Mouse (Mus musculus) G1E-ER4 (cell line): Measurements from ENCODE around the gene Ccn2. TPM values are rescaled to one million over a fixed set of nuclear protein-coding genes. Genes with fewer than 3 reads are reported as not detected.

ENCODE experiments used
- GATA1 ChIP-seq: IDR thresholded peaks from one replicate; pipeline ENCODE4 v1.8.0; 2012; ENCODE audit warnings: low read length, inconsistent platforms
- polyA plus RNA-seq: library from polyadenylated mRNA; stranded (reverse); fragments of >175 nt; gene quantifications from 2 replicates; pipeline ENCODE4 v1.2.3, GENCODE M21; 2012

Gene Ccn2
- polyA plus RNA-seq, 1 experiment: not detected

GRCm38 (mm10) chr10:24596003-24596868 is 994 bp downstream of the Ccn2 start:
- TF ChIP-seq GATA1: no peak

GRCm38 (mm10) chr10:24596869-24597339 is 1.7 kb downstream of the Ccn2 start:
- no peak for TF ChIP-seq GATA1

- TF ChIP-seq GATA1: no peak
Observed at GRCm38 (mm10) chr10:24597789-24598188, 2.5 kb downstream of the Ccn2 start.

- TF ChIP-seq GATA1: no peak
Observed at GRCm38 (mm10) chr10:24598693-24599092, 3.5 kb downstream of the Ccn2 start.

GRCm38 (mm10) chr10:24599802-24600201 is 4.6 kb downstream of the Ccn2 start:
- no peak for TF ChIP-seq GATA1

- no peak for TF ChIP-seq GATA1
Observed at GRCm38 (mm10) chr10:24603035-24603434, 7.8 kb downstream of the Ccn2 start.

GRCm38 (mm10) chr10:24603727-24604126 is 8.5 kb downstream of the Ccn2 start:
- TF ChIP-seq GATA1: no peak

GRCm38 (mm10) chr10:24609146-24609545 is 13.9 kb downstream of the Ccn2 start:
- no peak for TF ChIP-seq GATA1

- TF ChIP-seq GATA1: no peak
Observed at GRCm38 (mm10) chr10:24609766-24610165, 14.5 kb downstream of the Ccn2 start.

- TF ChIP-seq GATA1: no peak
Observed at GRCm38 (mm10) chr10:24614726-24615125, 19.5 kb downstream of the Ccn2 start.

GRCm38 (mm10) chr10:24615799-24616198 is 20.6 kb downstream of the Ccn2 start:
- no peak for TF ChIP-seq GATA1

GRCm38 (mm10) chr10:24621572-24621971 is 26.3 kb downstream of the Ccn2 start:
- TF ChIP-seq GATA1: no peak

GRCm38 (mm10) chr10:24622586-24622985 is 27.3 kb downstream of the Ccn2 start:
- no peak for TF ChIP-seq GATA1

- no peak for TF ChIP-seq GATA1
Observed at GRCm38 (mm10) chr10:24625060-24625701, 29.9 kb downstream of the Ccn2 start.

- TF ChIP-seq GATA1: no peak
Observed at GRCm38 (mm10) chr10:24627262-24627661, 32.0 kb downstream of the Ccn2 start.

GRCm38 (mm10) chr10:24628466-24628865 is 33.2 kb downstream of the Ccn2 start:
- TF ChIP-seq GATA1: no peak
